Mouse (Mus musculus) liver, embryonic 14.5 days (tissue): ENCODE results near the gene Plscr3.

Experiments used
- CTCF ChIP-seq: IDR thresholded peaks from 2 replicates; pipeline ENCODE4 v1.5.1; 2016; ENCODE audit warnings: antibody characterized with exemption, low read depth, control low read depth
- EP300 ChIP-seq: IDR thresholded peaks from 2 replicates; pipeline ENCODE4 v1.6.1; 2016; ENCODE audit warnings: antibody characterized with exemption, low read depth

GRCm38 (mm10) chr11:69895291-69895690 lies 49.1 kb downstream of the Plscr3 start, which contains the start of gene Acap1:
- TF ChIP-seq CTCF (no peak), EP300 (no peak)
